Mouse (Mus musculus) intestine, embryonic 14.5 days (tissue): Measurements from ENCODE around the gene Hivep1. TPM values are rescaled to one million over a fixed set of nuclear protein-coding genes. Genes with fewer than 3 reads are reported as not detected.

Source experiments
- ATAC-seq: fragments of 200-750 bp; cut with Nextera tagmentation; replicated peaks from 2 replicates; pipeline ENCODE4 v1.8.0; 2017; ENCODE audit warnings: low read depth, moderate number of reproducible peaks, moderate TSS enrichment, moderate library complexity; ENCODE audit not compliant: low FRiP score, low TSS enrichment
- DNase-seq: peaks from one replicate; pipeline ENCODE4 v3.0.0-alpha.2; 2018; ENCODE audit warnings: low spot score
- H3K27ac ChIP-seq: fragments of 300-500 bp; sonication (generic); 2 replicates; pipeline ENCODE4 v1.5.1; 2014; ENCODE audit warnings: low read depth, mild to moderate bottlenecking, control low read depth
- H3K27me3 ChIP-seq: fragments of 300-500 bp; sonication (generic); replicated peaks from 2 replicates; pipeline ENCODE4 v1.6.1; 2014; ENCODE audit warnings: low read length, control low read depth; ENCODE audit not compliant: control insufficient read depth, insufficient read depth
- H3K36me3 ChIP-seq: fragments of 300-500 bp; sonication (generic); 2 replicates; pipeline ENCODE4 v1.6.1; 2014; ENCODE audit warnings: low read length, control low read depth; ENCODE audit not compliant: control insufficient read depth, insufficient read depth
- H3K4me1 ChIP-seq: fragments of 300-500 bp; sonication (generic); replicated peaks from 2 replicates; pipeline ENCODE4 v1.6.1; 2014; ENCODE audit warnings: low read length, control low read depth, mixed read lengths; ENCODE audit not compliant: control insufficient read depth, insufficient read depth
- H3K4me2 ChIP-seq: fragments of 300-500 bp; sonication (generic); 2 replicates; pipeline ENCODE4 v1.6.1; 2014; ENCODE audit warnings: low read length
- H3K4me3 ChIP-seq: fragments of 300-500 bp; sonication (generic); 2 replicates; pipeline ENCODE4 v1.5.1; 2014; ENCODE audit warnings: low read depth, low read length, control low read depth, mixed read lengths
- H3K9ac ChIP-seq: fragments of 300-500 bp; sonication (generic); 2 replicates; pipeline ENCODE4 v1.6.1; 2014; ENCODE audit warnings: mild to moderate bottlenecking, low read length
- H3K9me3 ChIP-seq: fragments of 300-500 bp; sonication (generic); 2 replicates; pipeline ENCODE4 v1.6.1; 2016; ENCODE audit warnings: low read length, control low read depth; ENCODE audit not compliant: control insufficient read depth
- WGBS: fragments of 180-500 bp; shearing (Covaris S2); extraction: QIAGEN DNeasy Blood & Tissue Kit; methylation state at CpG from one replicate; pipeline ENCODE4 v1.1.7; 2014; 5-methylcytosine and 5-hydroxymethylcytosine counted together
- polyA plus RNA-seq: library from polyadenylated mRNA; unstranded; fragments of >200 nt; fragmentation: Nextera tagmentation; extraction: Ambion mirVana; gene quantifications from 2 replicates; pipeline ENCODE4 v1.2.1, GENCODE M21; 2014

Gene Hivep1
- polyA plus RNA-seq = 9.6 and 10.0 TPM in 2 replicates

- Histone ChIP-seq H3K9me3 (no peaks in the 10 kb centered on the region), H3K4me3 (peak within 1 kb of the TSS; percentile 85), H3K4me2 (peak within 1 kb of the TSS; percentile 81), H3K27ac (peak within 1 kb of the TSS; percentile 96), H3K9ac (peak within 1 kb of the TSS; percentile 85), H3K27me3 (no peaks in the 10 kb centered on the region), H3K36me3 (peaks cover 15% of the 10 kb centered on the region), H3K4me1 (peaks cover 11% of the 10 kb centered on the region)
- under 1% methylated on average over 70 of the region's 100 CpGs for WGBS
- DNase-seq (peak; percentile 88), ATAC-seq (peak; percentile 47)
Measured at GRCm38 (mm10) chr13:42051961-42052695, at the start of gene Hivep1. Gene Hivep1 (plus strand): TSS chr13:42052021.

GRCm38 (mm10) chr13:42015484-42016045 is 36.3 kb upstream of the Hivep1 start:
- WGBS = 80% methylated on average over 10 of the region's 10 CpGs
- no peaks in the 10 kb centered on the region for H3K4me1 ChIP-seq
- H3K36me3 ChIP-seq = no peaks in the 10 kb centered on the region
- DNase-seq = no peak
- ATAC-seq = no peak
- H3K4me2 ChIP-seq = no peak overlapping the region
- H3K27me3 ChIP-seq = no peaks in the 10 kb centered on the region
- no peak overlapping the region for H3K9ac ChIP-seq
- H3K27ac ChIP-seq = no peak overlapping the region
- no peak overlapping the region for H3K4me3 ChIP-seq
- no peaks in the 10 kb centered on the region for H3K9me3 ChIP-seq

- H3K9me3 ChIP-seq = no peaks in the 10 kb centered on the region
- H3K36me3 ChIP-seq = no peaks in the 10 kb centered on the region
- DNase-seq (no peak), ATAC-seq (no peak)
- no peaks in the 10 kb centered on the region for H3K4me1 ChIP-seq
- H3K4me2 ChIP-seq = no peak overlapping the region
- no peaks in the 10 kb centered on the region for H3K27me3 ChIP-seq
- no peak overlapping the region for H3K4me3 ChIP-seq
- no peak overlapping the region for H3K27ac ChIP-seq
- no peak overlapping the region for H3K9ac ChIP-seq
- whole genome bisulfite sequencing = 86% methylated on average over 5 of the region's 5 CpGs
Measured at GRCm38 (mm10) chr13:42016218-42016617, 35.6 kb upstream of the Hivep1 start.

GRCm38 (mm10) chr13:42018356-42018755 is 33.5 kb upstream of the Hivep1 start:
- DNase-seq (no peak), ATAC-seq (no peak)
- 70% methylated on average over 2 of the region's 2 CpGs for WGBS
- no peaks in the 10 kb centered on the region for H3K36me3 ChIP-seq
- H3K27me3 ChIP-seq = no peaks in the 10 kb centered on the region
- H3K4me2 ChIP-seq = no peak overlapping the region
- no peaks in the 10 kb centered on the region for H3K9me3 ChIP-seq
- no peaks in the 10 kb centered on the region for H3K4me1 ChIP-seq
- H3K27ac ChIP-seq = no peak overlapping the region
- no peak overlapping the region for H3K4me3 ChIP-seq
- no peak overlapping the region for H3K9ac ChIP-seq

GRCm38 (mm10) chr13:42041203-42041602 is 10.6 kb upstream of the Hivep1 start:
- H3K27ac ChIP-seq = no peak overlapping the region
- no peaks in the 10 kb centered on the region; the same call in 1 of the 2 replicates for H3K4me1 ChIP-seq
- H3K4me3 ChIP-seq = no peak overlapping the region
- H3K9ac ChIP-seq = no peak overlapping the region
- no peak overlapping the region for H3K4me2 ChIP-seq
- no peaks in the 10 kb centered on the region for H3K36me3 ChIP-seq
- no peak for DNase-seq
- 7% methylated on average over 2 of the region's 2 CpGs for WGBS
- no peaks in the 10 kb centered on the region for H3K9me3 ChIP-seq
- no peaks in the 10 kb centered on the region for H3K27me3 ChIP-seq
- ATAC-seq = no peak

DNA sequence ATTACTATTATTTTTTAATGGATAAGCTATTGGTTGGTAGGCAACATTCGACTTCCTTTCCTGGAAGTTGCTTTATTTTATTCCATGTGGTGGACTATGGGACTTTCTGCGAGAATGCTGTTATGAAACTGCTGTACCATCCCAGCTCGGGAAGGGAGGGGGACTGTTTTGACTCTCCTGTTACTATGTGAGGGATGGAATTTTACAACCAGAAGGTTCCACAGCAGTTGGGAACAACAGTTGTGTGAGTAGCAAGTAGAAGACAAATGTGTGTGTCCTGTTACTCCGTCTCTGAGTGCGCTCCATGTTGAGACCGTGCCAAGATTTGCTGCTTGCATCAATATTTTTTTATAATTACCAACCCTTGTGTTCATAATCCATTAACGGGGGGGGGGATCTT is 8.4 kb upstream of the Hivep1 start:
- no peaks in the 10 kb centered on the region for H3K36me3 ChIP-seq
- H3K27ac ChIP-seq = no peak overlapping the region
- WGBS = 69% methylated on average over 7 of the region's 7 CpGs
- no peak overlapping the region for H3K9ac ChIP-seq
- DNase-seq = no peak
- H3K4me1 ChIP-seq = no peaks in the 10 kb centered on the region; the same call in 1 of the 2 replicates
- H3K9me3 ChIP-seq = no peaks in the 10 kb centered on the region
- H3K4me2 ChIP-seq = no peak overlapping the region
- H3K27me3 ChIP-seq = no peaks in the 10 kb centered on the region
- no peak overlapping the region for H3K4me3 ChIP-seq
- no peak for ATAC-seq

GRCm38 (mm10) chr13:42048991-42049773 is 2.6 kb upstream of the Hivep1 start:
- ATAC-seq = no peak

DNA sequence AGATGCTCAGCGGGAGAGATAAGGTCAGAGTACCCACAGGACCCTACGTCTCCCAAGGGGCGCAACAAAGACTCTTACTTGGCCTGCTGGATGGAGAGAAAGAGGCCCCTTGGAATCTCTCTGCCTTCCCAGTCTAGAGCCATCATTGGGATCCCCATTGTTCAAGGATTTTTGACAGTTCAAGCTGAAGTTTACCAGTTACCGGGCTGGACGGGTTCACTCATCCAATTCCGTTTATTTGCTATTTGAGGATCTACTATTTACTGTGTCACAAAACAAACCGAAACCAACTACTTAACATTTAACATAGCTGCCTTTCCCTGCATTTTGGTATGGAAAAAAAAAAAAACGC is 2.1 kb upstream of the Hivep1 start:
- no peak for DNase-seq

More at GRCm38 (mm10) chr13:42048991-42049773, 2.6 kb upstream of the Hivep1 start:
- H3K4me1 ChIP-seq = peaks cover 11% of the 10 kb centered on the region
- no peaks in the 10 kb centered on the region for H3K36me3 ChIP-seq
- peak overlapping the region; percentile 92 for H3K27ac ChIP-seq
- H3K9me3 ChIP-seq = no peaks in the 10 kb centered on the region
- peak; percentile 83 for DNase-seq
- no peaks in the 10 kb centered on the region for H3K27me3 ChIP-seq
- peak overlapping the region; percentile 85 for H3K4me3 ChIP-seq
- H3K9ac ChIP-seq = peak overlapping the region; percentile 85
- WGBS = under 1% methylated on average over 38 of the region's 48 CpGs
- peak overlapping the region; percentile 72 for H3K4me2 ChIP-seq

More for the DNA sequence above, 2.1 kb upstream of the Hivep1 start:
- no peaks in the 10 kb centered on the region for H3K27me3 ChIP-seq
- no peak for ATAC-seq
- H3K27ac ChIP-seq = peak overlapping the region; percentile 92
- peaks cover 11% of the 10 kb centered on the region for H3K4me1 ChIP-seq
- H3K36me3 ChIP-seq = no peaks in the 10 kb centered on the region
- H3K9me3 ChIP-seq = no peaks in the 10 kb centered on the region
- peak overlapping the region; percentile 85 for H3K4me3 ChIP-seq
- peak overlapping the region; percentile 85 for H3K9ac ChIP-seq
- peak overlapping the region; percentile 72 for H3K4me2 ChIP-seq
- WGBS = 3% methylated on average over 8 of the region's 8 CpGs
